Mouse (Mus musculus) megakaryocyte progenitor cell, adult 5-6 weeks (primary cell): ENCODE results near the gene Ndufb11. TPM values are rescaled to one million over a fixed set of nuclear protein-coding genes. Genes with fewer than 3 reads are reported as not detected.
A peak's percentile ranks its signal among the peaks of the same experiment; 100 is the strongest.

Source experiments
- ATAC-seq: replicated peaks from 2 replicates; pipeline ENCODE4 v1.8.0; 2016; ENCODE audit warnings: mild to moderate bottlenecking, moderate TSS enrichment, inconsistent platforms; ENCODE audit not compliant: poor library complexity
- total RNA-seq, 2 experiments: library from RNA; stranded (forward) in 1 of 2; stranded (reverse) in 1 of 2; fragments of 157-497, 149-512 nt in 1 of 2; fragments of 200-1000 nt in 1 of 2; gene quantifications; 2 replicates each; pipeline versions ENCODE4 v1.2.3 to v1.2.4; 2015 to 2017

Gene Ndufb11
- total RNA-seq (2015) (161 and 171 TPM in 2 replicates), total RNA-seq (2017) (75.1 and 84.7 TPM in 2 replicates)

GRCm38 (mm10) chrX:20617176-20617902 lies at the start of gene Ndufb11, which contains the start of gene Rbm10:
Gene Ndufb11 (minus strand): TSS chrX:20617619.
Gene Rbm10 (plus strand): TSS chrX:20617503.
- peak; percentile 94 for ATAC-seq

GRCm38 (mm10) chrX:20663444-20663790 lies 46.0 kb upstream of the Ndufb11 start:
- no peak for ATAC-seq

GRCm38 (mm10) chrX:20662716-20663443 lies 45.5 kb upstream of the Ndufb11 start:
- ATAC-seq: peak; percentile 70

GRCm38 (mm10) chrX:20662317-20662715 lies 44.9 kb upstream of the Ndufb11 start:
- no peak for ATAC-seq

GRCm38 (mm10) chrX:20658891-20659406 lies 41.5 kb upstream of the Ndufb11 start:
- ATAC-seq: peak; percentile 10; the same call in 1 of the 2 replicates

- ATAC-seq: peak; percentile 84
Observed at GRCm38 (mm10) chrX:20658026-20658652, 40.7 kb upstream of the Ndufb11 start, which contains the start of gene Uba1. Gene Uba1 (plus strand): TSS chrX:20658326.

- ATAC-seq: no peak
Observed at GRCm38 (mm10) chrX:20657593-20657992, 40.2 kb upstream of the Ndufb11 start.

GRCm38 (mm10) chrX:20644780-20645179 lies 27.4 kb upstream of the Ndufb11 start:
- no peak for ATAC-seq

- no peak for ATAC-seq
Observed at GRCm38 (mm10) chrX:20638141-20638540, 20.7 kb upstream of the Ndufb11 start.

- peak; percentile 16; the same call in 1 of the 2 replicates for ATAC-seq
Observed at GRCm38 (mm10) chrX:20617903-20618399, 532 bp upstream of the Ndufb11 start.

- ATAC-seq: peak; percentile 26
Observed at GRCm38 (mm10) chrX:20616861-20617175, 601 bp downstream of the Ndufb11 start.

GRCm38 (mm10) chrX:20608500-20608899 lies 8.9 kb downstream of the Ndufb11 start:
- ATAC-seq: peak; percentile 58

- 0 out of 2 replicates have a peak, but pooled peaks have one; percentile 54 for ATAC-seq
Observed at GRCm38 (mm10) chrX:20587968-20588367, 29.5 kb downstream of the Ndufb11 start.

GRCm38 (mm10) chrX:20573927-20574326 lies 43.5 kb downstream of the Ndufb11 start:
- peak; percentile 63 for ATAC-seq

- ATAC-seq: no peak; the same call in 1 of the 2 replicates
Observed at GRCm38 (mm10) chrX:20572683-20573082, 44.7 kb downstream of the Ndufb11 start.

- peak; percentile 72 for ATAC-seq
Observed at GRCm38 (mm10) chrX:20571024-20571423, 46.4 kb downstream of the Ndufb11 start.

Other genes starting within 250 kb of the Ndufb11 start
- 13.4 and 15.8 TPM in 2 replicates for gene Jade3, start 191.9 kb downstream of the Ndufb11 start, total RNA-seq (2015)
- 12.2 and 13.6 TPM in 2 replicates for gene Jade3, start 191.9 kb downstream of the Ndufb11 start, total RNA-seq (2017)
- gene Rgn, start 67.8 kb downstream of the Ndufb11 start, total RNA-seq (2015): not detected in 2 replicates
- not detected in 2 replicates for gene Rgn, start 67.8 kb downstream of the Ndufb11 start, total RNA-seq (2017)
- gene Rbm10, start 116 bp downstream of the Ndufb11 start, total RNA-seq (2015): 28.4 and 32.0 TPM in 2 replicates
- gene Rbm10, start 116 bp downstream of the Ndufb11 start, total RNA-seq (2017): 66.3 and 82.3 TPM in 2 replicates
- gene Uba1, start 40.7 kb upstream of the Ndufb11 start, total RNA-seq (2015): 158 and 174 TPM in 2 replicates
- 151 and 156 TPM in 2 replicates for gene Uba1, start 40.7 kb upstream of the Ndufb11 start, total RNA-seq (2017)
- gene Cdk16, start 70.3 kb upstream of the Ndufb11 start, total RNA-seq (2015): 49.2 and 49.8 TPM in 2 replicates
- 25.4 and 29.7 TPM in 2 replicates for gene Cdk16, start 70.3 kb upstream of the Ndufb11 start, total RNA-seq (2017)
- gene Usp11, start 86.3 kb upstream of the Ndufb11 start, total RNA-seq (2015): 30.6 and 32.5 TPM in 2 replicates
- gene Usp11, start 86.3 kb upstream of the Ndufb11 start, total RNA-seq (2017): 32.2 and 36.7 TPM in 2 replicates
- 56.3 and 69.0 TPM in 2 replicates for gene Araf, start 180.2 kb upstream of the Ndufb11 start, total RNA-seq (2015)
- 32.8 and 43.1 TPM in 2 replicates for gene Araf, start 180.2 kb upstream of the Ndufb11 start, total RNA-seq (2017)